Mouse (Mus musculus) cerebral cortex, adult 2 months (tissue): ENCODE measurements around the gene Slc25a16.

Source experiments
- WGBS: fragments of 180-500 bp; shearing (Covaris S2); methylation state at CpG from one replicate; pipeline ENCODE4 v1.1.7; 2018; 5-methylcytosine and 5-hydroxymethylcytosine counted together

Slc25a16 gene

GRCm38 (mm10) chr10:62902829-62903228, 17.6 kb upstream of the Slc25a16 start:
- 69% methylated on average over 1 of the region's 1 CpGs for WGBS

- WGBS = 88% methylated on average over 7 of the region's 7 CpGs
These were observed 14.1 kb upstream of the Slc25a16 start for GRCm38 (mm10) chr10:62906336-62906735.

- no CpG with 5 or more reads among the region's 1 CpGs for WGBS
These were observed 11.5 kb upstream of the Slc25a16 start, which contains the start of gene Tet1 for GRCm38 (mm10) chr10:62908896-62909295. Gene Tet1, minus strand, starts transcription at chr10:62908996.

- WGBS = 90% methylated on average over 2 of the region's 2 CpGs
These were observed 9.3 kb upstream of the Slc25a16 start for GRCm38 (mm10) chr10:62911120-62911519.

GRCm38 (mm10) chr10:62918985-62919384, 1.4 kb upstream of the Slc25a16 start:
- 90% methylated on average over 3 of the region's 3 CpGs for WGBS

GRCm38 (mm10) chr10:62920766-62921156, 328 bp downstream of the Slc25a16 start:
- WGBS = under 1% methylated on average over 29 of the region's 29 CpGs

- WGBS = 91% methylated on average over 4 of the region's 4 CpGs
These were observed 3.7 kb downstream of the Slc25a16 start for GRCm38 (mm10) chr10:62924096-62924635.

- 100% methylated on average over 1 of the region's 1 CpGs for WGBS
These were observed 11.9 kb downstream of the Slc25a16 start for GRCm38 (mm10) chr10:62932381-62932780.

- 80% methylated on average over 10 of the region's 10 CpGs for WGBS
These were observed 24.6 kb downstream of the Slc25a16 start for GRCm38 (mm10) chr10:62944975-62945580.

- WGBS = under 1% methylated on average over 68 of the region's 68 CpGs
These were observed 26.5 kb downstream of the Slc25a16 start, which contains the start of gene Dna2 for GRCm38 (mm10) chr10:62946738-62947471. Gene Dna2, plus strand, starts transcription at chr10:62947026.

- WGBS = 88% methylated on average over 7 of the region's 7 CpGs
These were observed 28.1 kb downstream of the Slc25a16 start for GRCm38 (mm10) chr10:62948551-62948950.

- 94% methylated on average over 7 of the region's 7 CpGs for WGBS
These were observed 43.5 kb downstream of the Slc25a16 start for GRCm38 (mm10) chr10:62963956-62964355.

- WGBS = 93% methylated on average over 11 of the region's 11 CpGs
These were observed 45.4 kb downstream of the Slc25a16 start for GRCm38 (mm10) chr10:62965796-62966195.

GRCm38 (mm10) chr10:62966291-62966690, 45.9 kb downstream of the Slc25a16 start:
- WGBS = 97% methylated on average over 15 of the region's 15 CpGs

- 56% methylated on average over 16 of the region's 16 CpGs for WGBS
These were observed 51.4 kb downstream of the Slc25a16 start for GRCm38 (mm10) chr10:62971821-62972220.

- WGBS = 12% methylated on average over 10 of the region's 10 CpGs
These were observed 59.2 kb downstream of the Slc25a16 start for GRCm38 (mm10) chr10:62979667-62980038.

- WGBS = under 1% methylated on average over 74 of the region's 77 CpGs
These were observed 59.9 kb downstream of the Slc25a16 start, which contains the start of gene Rufy2 for GRCm38 (mm10) chr10:62980039-62980954. Gene Rufy2, plus strand, starts transcription at chr10:62980223.

- 91% methylated on average over 11 of the region's 11 CpGs for WGBS
These were observed 63.6 kb downstream of the Slc25a16 start for GRCm38 (mm10) chr10:62984072-62984471.

GRCm38 (mm10) chr10:62984495-62984894, 64.1 kb downstream of the Slc25a16 start:
- 84% methylated on average over 6 of the region's 6 CpGs for WGBS

GRCm38 (mm10) chr10:62987341-62987740, 66.9 kb downstream of the Slc25a16 start:
- 30% methylated on average over 3 of the region's 3 CpGs for WGBS

- WGBS = 94% methylated on average over 15 of the region's 15 CpGs
These were observed 70.2 kb downstream of the Slc25a16 start for GRCm38 (mm10) chr10:62990636-62991035.

GRCm38 (mm10) chr10:62993991-62994390, 73.6 kb downstream of the Slc25a16 start:
- 68% methylated on average over 6 of the region's 9 CpGs for WGBS
